Mouse (Mus musculus): ENCODE results near the gene 4930412O13Rik. TPM values are rescaled to one million over a fixed set of nuclear protein-coding genes. Genes with fewer than 3 reads are reported as not detected.

Gene 4930412O13Rik
- not detected in 2 replicates for polyA plus RNA-seq (2012; rRNA removed)
- not detected in 2 replicates for polyA plus RNA-seq (2014; fragmentation: Nextera tagmentation; extraction: Ambion mirVana)

DNA sequence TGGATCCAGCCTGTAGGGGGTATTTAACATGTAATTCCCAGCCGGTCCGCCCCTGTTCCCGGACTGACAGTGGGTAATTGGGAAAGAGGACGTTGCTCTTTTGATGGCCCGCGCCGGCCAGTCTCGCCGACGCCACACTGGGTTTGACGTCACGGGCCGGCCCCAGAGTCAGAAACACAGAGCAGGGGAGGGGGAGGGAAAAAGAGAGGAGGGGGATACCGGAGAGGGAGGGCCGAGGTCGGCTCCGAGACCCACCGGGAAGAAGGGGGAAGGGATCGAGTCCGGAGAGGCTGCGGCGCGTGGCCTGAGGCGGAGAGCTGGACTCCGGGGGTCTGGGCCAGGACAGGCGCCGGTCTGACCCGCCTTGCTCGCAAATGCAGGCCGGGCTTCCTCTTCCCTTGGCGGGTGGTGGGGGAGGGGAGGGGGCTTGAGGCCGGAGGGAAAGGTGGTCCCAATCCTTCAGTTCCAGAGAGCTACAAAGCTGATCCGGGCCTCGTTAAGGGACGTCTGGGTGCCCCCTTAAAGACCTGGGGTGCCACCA is at the start of gene 4930412O13Rik:
TSS of gene 4930412O13Rik (plus strand) at position 202 of the 541 bp plus-strand sequence.
- H3K4me3 ChIP-seq (ENCODE audit: insufficient read depth in 1 of 2, low read depth in 2 of 2, low read length in 2 of 2), result 0 out of 4 replicates have a peak within 1 kb of the TSS, but pooled peaks have one; percentile 1 to 18
- no peaks in the 10 kb centered on the region for H3K4me1 ChIP-seq (replicated peaks; ENCODE audit: control insufficient read depth in 2 of 2, insufficient read depth in 2 of 2, low read length in 1 of 2)
- H3K27ac ChIP-seq, result no peak within 1 kb of the TSS
- H3K9me3 ChIP-seq (ENCODE audit: control insufficient read depth, low read length), result no peaks in the 10 kb centered on the region
- WGBS (ENCODE audit: insufficient replicate concordance), result 3% methylated on average over 34 of the region's 35 CpGs
- H3K36me3 ChIP-seq (replicated peaks; ENCODE audit: control insufficient read depth, insufficient read depth, low read depth), result no peaks in the 10 kb centered on the region
- no peak within 1 kb of the TSS for H3K9ac ChIP-seq (replicated peaks)
- H3K4me2 ChIP-seq (ENCODE audit: low read depth), result peak within 1 kb of the TSS; percentile 77
- DNase-seq (ENCODE audit: low read depth in 3 of 3, low spot score in 3 of 3) (no peak), ATAC-seq (ENCODE audit: insufficient read depth) (no peak)
- H3K27me3 ChIP-seq (ENCODE audit: control insufficient read depth, insufficient read depth, low read length), result peaks cover 100% of the 10 kb centered on the region
- TF ChIP-seq CTCF (IDR thresholded peaks at IDR 0.05; ENCODE audit: low read depth) (no peak), EP300 (IDR thresholded peaks at IDR 0.05; ENCODE audit: low read depth) (no peak)

DNA sequence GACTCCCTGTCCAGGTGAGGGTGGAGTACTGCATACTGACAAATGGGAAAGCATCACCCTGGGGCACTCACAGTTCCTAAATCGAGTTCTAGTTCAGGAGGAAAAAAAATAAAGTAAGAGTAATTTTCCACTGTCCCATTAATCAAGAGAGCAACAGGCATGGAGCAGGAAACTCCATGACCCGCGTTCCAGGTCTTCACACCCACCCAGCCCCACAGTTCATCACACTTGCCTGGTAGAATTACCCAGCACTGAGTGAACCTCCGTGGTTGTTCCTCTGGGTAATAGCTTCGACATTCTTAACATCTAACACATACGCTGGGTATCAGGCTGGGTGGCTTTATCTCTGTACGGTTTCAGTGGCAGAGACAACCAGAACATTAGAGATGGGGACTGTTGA is 47.3 kb upstream of the 4930412O13Rik start:
- H3K4me1 ChIP-seq (replicated peaks; ENCODE audit: control insufficient read depth in 2 of 2, insufficient read depth in 2 of 2, low read length in 1 of 2), result no peaks in the 10 kb centered on the region
- no peak overlapping the region for H3K4me3 ChIP-seq (ENCODE audit: insufficient read depth in 1 of 2, low read depth in 2 of 2, low read length in 2 of 2)
- H3K4me2 ChIP-seq (ENCODE audit: low read depth), result no peak overlapping the region
- no peak for DNase-seq (ENCODE audit: low read depth in 3 of 3, low spot score in 3 of 3)
- no peak for ATAC-seq (ENCODE audit: insufficient read depth)
- H3K27ac ChIP-seq, result no peak overlapping the region
- 62% methylated on average over 7 of the region's 7 CpGs for WGBS (ENCODE audit: insufficient replicate concordance)
- H3K36me3 ChIP-seq (replicated peaks; ENCODE audit: control insufficient read depth, insufficient read depth, low read depth), result no peaks in the 10 kb centered on the region
- TF ChIP-seq EP300 (IDR thresholded peaks at IDR 0.05; ENCODE audit: low read depth) (no peak), CTCF (IDR thresholded peaks at IDR 0.05; ENCODE audit: low read depth) (no peak)
- H3K27me3 ChIP-seq (ENCODE audit: control insufficient read depth, insufficient read depth, low read length), result no peaks in the 10 kb centered on the region
- H3K9ac ChIP-seq (replicated peaks), result no peak overlapping the region
- no peaks in the 10 kb centered on the region for H3K9me3 ChIP-seq (ENCODE audit: control insufficient read depth, low read length)

DNA sequence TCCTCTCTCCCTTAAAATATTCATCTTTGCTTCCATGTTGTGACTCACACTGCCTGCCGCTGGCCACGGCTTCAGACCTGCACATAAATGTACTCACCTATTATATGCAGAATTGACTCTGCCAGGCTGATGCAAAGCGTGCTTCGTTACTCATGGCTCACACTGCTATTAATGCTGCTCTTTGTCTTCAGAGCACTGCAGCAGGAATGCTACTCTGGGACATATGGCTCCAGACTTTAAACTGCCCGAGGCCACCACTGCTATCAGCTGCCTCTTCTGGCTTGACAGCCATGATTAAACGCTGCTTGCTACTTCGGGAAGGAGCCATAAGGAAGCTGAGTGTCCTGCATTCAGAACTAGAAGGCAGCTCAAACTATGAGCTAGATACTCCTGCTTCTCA is 45.9 kb upstream of the 4930412O13Rik start:
- 59% methylated on average over 7 of the region's 7 CpGs for WGBS (ENCODE audit: insufficient replicate concordance)
- TF ChIP-seq CTCF (IDR thresholded peaks at IDR 0.05; ENCODE audit: low read depth) (no peak), EP300 (IDR thresholded peaks at IDR 0.05; ENCODE audit: low read depth) (no peak)

DNA sequence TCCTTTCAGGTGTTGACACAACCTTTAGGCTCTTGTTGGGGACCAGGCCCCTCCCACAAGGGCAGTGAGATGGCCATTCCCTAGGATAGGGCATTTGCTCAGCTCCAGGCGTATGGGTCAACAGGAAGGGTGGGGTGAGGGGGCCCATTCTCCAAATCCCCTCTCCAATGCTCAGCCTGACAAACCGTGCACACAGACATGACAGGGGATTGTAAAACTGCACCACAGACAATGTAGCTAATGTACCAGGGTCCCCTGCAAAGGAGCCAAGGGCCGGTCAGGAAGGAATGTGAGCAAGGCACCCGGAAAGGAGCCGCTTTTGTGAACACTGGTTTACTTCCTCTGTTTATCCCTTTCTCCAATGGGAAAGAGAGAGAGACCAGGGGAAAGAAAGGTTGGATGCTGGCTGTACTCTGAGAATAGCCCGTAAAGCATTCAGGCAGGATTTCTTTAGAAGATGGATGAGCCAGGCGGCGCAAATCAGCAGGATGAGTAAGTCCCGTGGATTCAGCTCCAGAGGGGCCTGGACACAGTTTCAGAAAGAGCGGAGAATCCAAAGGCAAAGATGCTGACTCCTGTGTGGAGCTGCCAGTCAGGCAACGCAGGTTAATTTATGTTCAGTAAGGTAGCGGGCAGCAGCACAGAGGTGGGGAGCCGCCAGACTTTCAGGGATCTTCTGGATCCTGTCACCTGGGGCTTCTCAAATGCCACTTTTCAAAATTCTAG is 28.0 kb upstream of the 4930412O13Rik start:
- H3K9ac ChIP-seq (replicated peaks), result no peak overlapping the region
- H3K4me3 ChIP-seq (ENCODE audit: insufficient read depth in 1 of 2, low read depth in 2 of 2, low read length in 2 of 2), result no peak overlapping the region
- no peak for ATAC-seq (ENCODE audit: insufficient read depth)
- DNase-seq (ENCODE audit: low read depth in 3 of 3, low spot score in 3 of 3), result no peak
- no peaks in the 10 kb centered on the region for H3K27me3 ChIP-seq (ENCODE audit: control insufficient read depth, insufficient read depth, low read length)
- no peaks in the 10 kb centered on the region for H3K36me3 ChIP-seq (replicated peaks; ENCODE audit: control insufficient read depth, insufficient read depth, low read depth)
- H3K4me2 ChIP-seq (ENCODE audit: low read depth), result no peak overlapping the region
- H3K9me3 ChIP-seq (ENCODE audit: control insufficient read depth, low read length), result no peaks in the 10 kb centered on the region
- WGBS (ENCODE audit: insufficient replicate concordance), result 56% methylated on average over 13 of the region's 13 CpGs
- no peak overlapping the region for H3K27ac ChIP-seq
- H3K4me1 ChIP-seq (replicated peaks; ENCODE audit: control insufficient read depth in 2 of 2, insufficient read depth in 2 of 2, low read length in 1 of 2), result no peaks in the 10 kb centered on the region
- TF ChIP-seq EP300 (IDR thresholded peaks at IDR 0.05; ENCODE audit: low read depth), result no peak
- TF ChIP-seq CTCF (IDR thresholded peaks at IDR 0.05; ENCODE audit: low read depth), result no peak

More for the DNA sequence above, 45.9 kb upstream of the 4930412O13Rik start:
- no peaks in the 10 kb centered on the region for H3K36me3 ChIP-seq (replicated peaks; ENCODE audit: control insufficient read depth, insufficient read depth, low read depth)
- no peaks in the 10 kb centered on the region for H3K4me1 ChIP-seq (replicated peaks; ENCODE audit: control insufficient read depth in 2 of 2, insufficient read depth in 2 of 2, low read length in 1 of 2)
- no peak for DNase-seq (ENCODE audit: low read depth in 3 of 3, low spot score in 3 of 3)
- no peak overlapping the region for H3K9ac ChIP-seq (replicated peaks)
- no peak for ATAC-seq (ENCODE audit: insufficient read depth)
- H3K27me3 ChIP-seq (ENCODE audit: control insufficient read depth, insufficient read depth, low read length), result no peaks in the 10 kb centered on the region
- H3K27ac ChIP-seq, result no peak overlapping the region
- no peaks in the 10 kb centered on the region for H3K9me3 ChIP-seq (ENCODE audit: control insufficient read depth, low read length)
- H3K4me3 ChIP-seq (ENCODE audit: insufficient read depth in 1 of 2, low read depth in 2 of 2, low read length in 2 of 2), result no peak overlapping the region
- H3K4me2 ChIP-seq (ENCODE audit: low read depth), result no peak overlapping the region

DNA sequence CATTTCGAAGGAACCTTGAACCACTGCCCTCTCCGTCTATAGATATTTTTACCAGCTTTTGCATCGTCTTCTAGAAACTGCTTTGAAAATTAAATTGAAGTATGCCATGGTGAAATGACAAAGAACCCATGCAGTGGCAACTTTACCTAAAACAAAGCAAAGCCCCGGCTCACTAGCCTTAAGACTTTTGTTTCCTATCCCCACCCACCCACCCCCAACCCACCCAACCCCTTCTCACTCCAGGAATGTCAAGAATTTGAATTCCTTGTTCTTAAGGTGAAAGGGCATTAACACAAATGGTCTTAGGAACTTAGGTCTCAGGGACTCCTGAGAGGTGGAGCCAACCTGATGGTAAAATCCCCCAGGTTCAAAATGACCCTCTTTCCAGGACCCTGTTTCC is 25.2 kb upstream of the 4930412O13Rik start:
- TF ChIP-seq CTCF (IDR thresholded peaks at IDR 0.05; ENCODE audit: low read depth), result no peak
- no peak overlapping the region for H3K27ac ChIP-seq
- H3K27me3 ChIP-seq (ENCODE audit: control insufficient read depth, insufficient read depth, low read length), result no peaks in the 10 kb centered on the region
- WGBS (ENCODE audit: insufficient replicate concordance), result 41% methylated on average over 4 of the region's 4 CpGs
- H3K9ac ChIP-seq (replicated peaks), result no peak overlapping the region
- no peaks in the 10 kb centered on the region for H3K9me3 ChIP-seq (ENCODE audit: control insufficient read depth, low read length)
- DNase-seq (ENCODE audit: low read depth in 3 of 3, low spot score in 3 of 3) (no peak), ATAC-seq (ENCODE audit: insufficient read depth) (no peak)
- H3K4me3 ChIP-seq (ENCODE audit: insufficient read depth in 1 of 2, low read depth in 2 of 2, low read length in 2 of 2), result no peak overlapping the region
- H3K4me2 ChIP-seq (ENCODE audit: low read depth), result no peak overlapping the region
- H3K36me3 ChIP-seq (replicated peaks; ENCODE audit: control insufficient read depth, insufficient read depth, low read depth), result no peaks in the 10 kb centered on the region
- no peaks in the 10 kb centered on the region for H3K4me1 ChIP-seq (replicated peaks; ENCODE audit: control insufficient read depth in 2 of 2, insufficient read depth in 2 of 2, low read length in 1 of 2)
